Mouse (Mus musculus): ENCODE data around the gene Psg26. TPM values are rescaled to one million over a fixed set of nuclear protein-coding genes. Genes with fewer than 3 reads are reported as not detected.
"Not testable (repeated sequence)": the region's sequence is repeated elsewhere in the genome, so short reads cannot be mapped to it uniquely, and the experiment has no call there.

Psg26 gene
- not detected in 2 replicates for polyA plus RNA-seq (2012; ENCODE audit: insufficient read depth, low replicate concordance)

GRCm38 (mm10) chr7:18484077-18484476 lies at the start of gene Psg26:
Psg26 (minus strand) TSS chr7:18484177.
- TF ChIP-seq GATA1 (IDR thresholded peaks at IDR 0.05; ENCODE audit: borderline replicate concordance, low read length) (no peak), FLI1 (IDR thresholded peaks at IDR 0.05; ENCODE audit: low read length) (no peak)
- Histone ChIP-seq H3K9me3 (peaks cover 3% of the 10 kb centered on the region; the same call in 1 of the 2 replicates), H3K27me3 (replicated peaks) (no peaks in the 10 kb centered on the region), H3K4me1 (no peaks in the 10 kb centered on the region), H3K4me3 (replicated peaks) (no peak within 1 kb of the TSS), H3K36me3 (replicated peaks; ENCODE audit: low read length) (no peaks in the 10 kb centered on the region)

- no peak overlapping the region for H3K4me3 ChIP-seq (replicated peaks)
- H3K9me3 ChIP-seq, result peaks cover 3% of the 10 kb centered on the region; the same call in 1 of the 2 replicates
- no peaks in the 10 kb centered on the region for H3K36me3 ChIP-seq (replicated peaks; ENCODE audit: low read length)
- no peaks in the 10 kb centered on the region for H3K4me1 ChIP-seq
- TF ChIP-seq FLI1 (IDR thresholded peaks at IDR 0.05; ENCODE audit: low read length) (no peak), GATA1 (IDR thresholded peaks at IDR 0.05; ENCODE audit: borderline replicate concordance, low read length) (no peak)
- H3K27me3 ChIP-seq (replicated peaks), result no peaks in the 10 kb centered on the region
Observed at GRCm38 (mm10) chr7:18533420-18533819, 49.4 kb upstream of the Psg26 start.

GRCm38 (mm10) chr7:18532169-18532568 lies 48.2 kb upstream of the Psg26 start, which contains the start of gene Psg25:
Psg25 (minus strand) TSS chr7:18532269.
- Histone ChIP-seq H3K27me3 (replicated peaks) (no peaks in the 10 kb centered on the region), H3K36me3 (replicated peaks; ENCODE audit: low read length) (no peaks in the 10 kb centered on the region), H3K4me3 (replicated peaks) (no peak within 1 kb of the TSS), H3K4me1 (no peaks in the 10 kb centered on the region), H3K9me3 (peaks cover 3% of the 10 kb centered on the region; the same call in 1 of the 2 replicates)
- TF ChIP-seq FLI1 (IDR thresholded peaks at IDR 0.05; ENCODE audit: low read length) (no peak), GATA1 (IDR thresholded peaks at IDR 0.05; ENCODE audit: borderline replicate concordance, low read length) (no peak)

- H3K4me1 ChIP-seq, result no peaks in the 10 kb centered on the region
- no peak overlapping the region for H3K4me3 ChIP-seq (replicated peaks)
- H3K9me3 ChIP-seq, result peaks cover 2% of the 10 kb centered on the region; the same call in 1 of the 2 replicates
- no peak for TF ChIP-seq FLI1 (IDR thresholded peaks at IDR 0.05; ENCODE audit: low read length)
- no peak for TF ChIP-seq GATA1 (IDR thresholded peaks at IDR 0.05; ENCODE audit: borderline replicate concordance, low read length)
- H3K27me3 ChIP-seq (replicated peaks), result no peaks in the 10 kb centered on the region
- no peaks in the 10 kb centered on the region for H3K36me3 ChIP-seq (replicated peaks; ENCODE audit: low read length)
Observed at GRCm38 (mm10) chr7:18524668-18525067, 40.7 kb upstream of the Psg26 start.

- H3K27me3 ChIP-seq (replicated peaks), result not testable (repeated sequence)
Observed at GRCm38 (mm10) chr7:18512848-18513247, 28.9 kb upstream of the Psg26 start.

GRCm38 (mm10) chr7:18512417-18512816 lies 28.4 kb upstream of the Psg26 start:
- H3K27me3 ChIP-seq (replicated peaks); H3K4me3 ChIP-seq (replicated peaks); H3K36me3 ChIP-seq (replicated peaks; ENCODE audit: low read length); H3K9me3 ChIP-seq; H3K4me1 ChIP-seq: not testable (repeated sequence)

More at GRCm38 (mm10) chr7:18512848-18513247, 28.9 kb upstream of the Psg26 start:
- H3K4me1 ChIP-seq; H3K4me3 ChIP-seq (replicated peaks); H3K9me3 ChIP-seq; H3K36me3 ChIP-seq (replicated peaks; ENCODE audit: low read length): not testable (repeated sequence)

GRCm38 (mm10) chr7:18511479-18511878 lies 27.5 kb upstream of the Psg26 start:
- TF ChIP-seq GATA1 (IDR thresholded peaks at IDR 0.05; ENCODE audit: borderline replicate concordance, low read length) (no peak), FLI1 (IDR thresholded peaks at IDR 0.05; ENCODE audit: low read length) (no peak)
- no peaks in the 10 kb centered on the region for H3K9me3 ChIP-seq
- H3K4me1 ChIP-seq, result no peaks in the 10 kb centered on the region
- H3K36me3 ChIP-seq (replicated peaks; ENCODE audit: low read length), result no peaks in the 10 kb centered on the region
- H3K27me3 ChIP-seq (replicated peaks), result no peaks in the 10 kb centered on the region
- no peak overlapping the region for H3K4me3 ChIP-seq (replicated peaks)

- H3K27me3 ChIP-seq (replicated peaks); H3K36me3 ChIP-seq (replicated peaks; ENCODE audit: low read length); H3K4me3 ChIP-seq (replicated peaks); H3K4me1 ChIP-seq: not testable (repeated sequence)
- H3K9me3 ChIP-seq, result peaks cover 17% of the 10 kb centered on the region; the same call in 1 of the 2 replicates
Observed at GRCm38 (mm10) chr7:18431941-18432340, 52.0 kb downstream of the Psg26 start, which contains the start of gene Psg28. Psg28 (minus strand) TSS chr7:18432041.

Other genes starting within 250 kb of the Psg26 start
- gene Mill1, start 238.8 kb downstream of the Psg26 start, polyA plus RNA-seq (2012; ENCODE audit: insufficient read depth, low replicate concordance), result not detected in 2 replicates
- gene Psg18, start 129.2 kb downstream of the Psg26 start, polyA plus RNA-seq (2012; ENCODE audit: insufficient read depth, low replicate concordance), result not detected in 2 replicates
- gene Psg28, start 52.1 kb downstream of the Psg26 start, polyA plus RNA-seq (2012; ENCODE audit: insufficient read depth, low replicate concordance), result not detected in 2 replicates
- gene Psg25, start 48.1 kb upstream of the Psg26 start, polyA plus RNA-seq (2012; ENCODE audit: insufficient read depth, low replicate concordance), result not detected in 2 replicates
- not detected in 2 replicates for gene Psg27, start 83.1 kb upstream of the Psg26 start, polyA plus RNA-seq (2012; ENCODE audit: insufficient read depth, low replicate concordance)
- not detected in 2 replicates for gene Psg23, start 132.3 kb upstream of the Psg26 start, polyA plus RNA-seq (2012; ENCODE audit: insufficient read depth, low replicate concordance)
- not detected in 2 replicates for gene Psg21, start 172.5 kb upstream of the Psg26 start, polyA plus RNA-seq (2012; ENCODE audit: insufficient read depth, low replicate concordance)
- gene Psg20, start 202.0 kb upstream of the Psg26 start, polyA plus RNA-seq (2012; ENCODE audit: insufficient read depth, low replicate concordance), result not detected in 2 replicates
- gene Psg22, start 233.9 kb upstream of the Psg26 start, polyA plus RNA-seq (2012; ENCODE audit: insufficient read depth, low replicate concordance), result 1.0 TPM in 1 of 2 replicates, not detected in the other